Mouse (Mus musculus) heart, adult 18-20 months (tissue): ENCODE results near the gene Plpp7. TPM values are rescaled to one million over a fixed set of nuclear protein-coding genes. Genes with fewer than 3 reads are reported as not detected.

Experiments
- DNase-seq, 2 experiments: peaks; one replicate each; pipeline ENCODE4 v3.0.0; 2021 to 2022; ENCODE audit warnings: mixed read lengths in 1 of 2
- total RNA-seq, 2 experiments: library from RNA; stranded (reverse); gene quantifications; 2 replicates each; pipeline ENCODE4 v1.2.3; 2021

The Plpp7 gene
- total RNA-seq, 2 experiments from 2014 or later = 27.3 to 38.3 TPM

- no peak for DNase-seq
These were observed 7.6 kb downstream of the Plpp7 start for GRCm38 (mm10) chr2:32102944-32103343.

GRCm38 (mm10) chr2:32103557-32103956 is 8.2 kb downstream of the Plpp7 start:
- no peak for DNase-seq

- DNase-seq = no peak
These were observed 8.8 kb downstream of the Plpp7 start for GRCm38 (mm10) chr2:32104122-32104521.

- DNase-seq = peak; percentile 44 to 46
These were observed 10.0 kb downstream of the Plpp7 start for GRCm38 (mm10) chr2:32105117-32105913.

- no peak for DNase-seq
These were observed 10.6 kb downstream of the Plpp7 start for GRCm38 (mm10) chr2:32105930-32106329.

GRCm38 (mm10) chr2:32111268-32111667 is 15.9 kb downstream of the Plpp7 start:
- DNase-seq = no peak

DNA sequence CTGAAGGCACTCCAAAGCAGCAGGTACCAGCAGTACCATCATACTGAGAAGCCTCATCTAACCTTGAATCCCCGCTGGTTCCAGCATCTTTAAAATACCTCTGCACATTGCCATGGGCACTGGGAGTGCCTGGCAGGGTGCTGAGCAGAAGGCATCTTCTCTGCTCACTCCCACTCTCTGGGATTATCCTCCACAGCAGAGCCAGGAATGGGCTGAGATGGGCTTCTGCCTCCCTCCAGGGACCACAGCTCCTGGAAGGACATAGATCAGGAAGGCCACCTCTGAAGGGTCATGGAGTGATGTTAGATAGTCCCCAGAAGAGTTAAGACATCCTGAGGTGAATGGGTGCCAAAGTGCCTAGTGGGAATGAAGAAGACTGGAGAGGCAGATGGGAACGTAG is 17.2 kb downstream of the Plpp7 start:
- DNase-seq = no peak

DNA sequence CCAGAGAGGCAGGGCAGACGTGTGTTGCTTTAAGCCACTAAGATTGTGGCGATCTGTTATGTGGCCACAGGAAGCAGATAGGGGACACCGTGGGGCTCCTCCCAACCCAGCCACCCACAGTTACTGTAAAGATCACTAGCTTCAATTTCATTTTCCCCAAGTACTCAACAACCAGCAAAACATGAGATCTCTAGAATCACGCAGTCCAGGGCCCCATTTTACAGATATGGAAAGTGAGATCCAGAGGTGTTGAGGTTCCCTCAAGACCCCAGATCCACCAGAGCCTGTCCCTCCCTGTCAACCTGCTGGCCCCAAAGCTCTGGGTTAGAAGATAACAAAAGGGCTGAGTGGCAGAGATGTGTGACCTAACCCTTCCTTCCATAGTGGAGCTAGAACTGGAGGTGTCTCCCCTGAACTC is 20.5 kb downstream of the Plpp7 start:
- no peak for DNase-seq

DNA sequence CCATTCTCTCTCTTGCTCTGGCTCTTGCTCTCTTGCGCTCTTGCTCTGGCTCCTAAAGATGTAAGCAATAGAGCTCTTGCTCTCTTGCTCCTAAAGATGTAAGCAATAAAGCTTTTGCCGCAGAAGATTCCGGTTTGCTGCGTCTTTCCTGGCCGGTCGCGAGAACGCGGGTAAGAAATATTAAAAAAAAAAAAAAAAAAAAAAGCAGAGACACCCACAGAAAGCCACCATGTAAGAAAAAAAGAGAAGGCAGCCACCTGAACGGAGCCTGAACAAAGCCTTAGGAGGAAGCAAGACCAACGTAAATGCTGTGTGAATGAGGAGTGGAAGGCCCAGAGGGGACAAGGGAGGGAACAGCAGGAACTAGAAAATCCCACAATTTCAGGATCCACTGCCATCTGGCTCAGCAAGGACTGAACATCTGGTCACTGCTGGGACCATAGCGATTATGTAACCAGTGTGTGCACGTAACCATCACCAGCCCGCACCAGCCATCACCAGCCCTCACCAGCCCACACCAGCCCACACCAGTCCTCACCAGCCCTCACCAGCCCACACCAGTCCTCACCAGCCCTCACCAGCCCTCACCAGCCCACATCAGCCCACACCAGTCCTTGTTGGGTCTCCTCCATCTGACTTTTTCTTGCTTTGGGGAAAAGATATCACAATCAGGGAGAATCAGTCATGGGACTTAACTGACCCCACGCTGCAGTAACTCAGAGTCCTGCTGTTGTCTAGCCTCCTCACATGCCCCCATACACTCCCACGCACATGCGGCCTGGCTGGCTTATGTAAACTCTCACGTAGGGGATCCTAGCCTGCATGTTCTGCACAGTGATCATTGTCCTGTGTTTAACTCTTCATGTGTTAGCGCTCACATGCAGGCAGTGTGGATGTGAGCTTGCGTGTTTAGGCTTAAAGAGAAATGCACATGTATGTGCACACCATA is 24.7 kb downstream of the Plpp7 start:
- peak; percentile 80 to 81 for DNase-seq

- DNase-seq = peak in 1 of 2 experiments; percentile 72
These were observed 25.8 kb downstream of the Plpp7 start for GRCm38 (mm10) chr2:32121150-32121549.

GRCm38 (mm10) chr2:32121785-32122184 is 26.5 kb downstream of the Plpp7 start:
- DNase-seq = no peak

- DNase-seq = peak in 1 of 2 experiments; percentile 45
These were observed 32.6 kb downstream of the Plpp7 start for GRCm38 (mm10) chr2:32127653-32128535.

DNA sequence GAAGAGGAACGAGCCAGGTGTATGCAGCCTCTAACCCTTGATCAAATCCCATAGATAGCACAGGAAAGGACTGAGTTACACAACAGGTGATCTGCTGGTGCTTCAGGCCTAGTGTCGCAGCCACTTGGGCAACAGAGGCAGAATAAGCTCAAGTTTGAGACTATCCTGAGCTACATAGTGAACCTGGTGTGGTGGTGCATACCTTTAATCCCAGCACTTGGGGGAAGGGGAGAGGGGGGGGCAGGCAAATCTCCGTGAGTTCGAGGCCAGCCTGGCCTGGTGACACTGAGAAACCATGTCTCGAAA is 33.2 kb downstream of the Plpp7 start:
- no peak for DNase-seq

GRCm38 (mm10) chr2:32129383-32130074 is 34.2 kb downstream of the Plpp7 start:
- peak; percentile 79 to 86 for DNase-seq

DNA sequence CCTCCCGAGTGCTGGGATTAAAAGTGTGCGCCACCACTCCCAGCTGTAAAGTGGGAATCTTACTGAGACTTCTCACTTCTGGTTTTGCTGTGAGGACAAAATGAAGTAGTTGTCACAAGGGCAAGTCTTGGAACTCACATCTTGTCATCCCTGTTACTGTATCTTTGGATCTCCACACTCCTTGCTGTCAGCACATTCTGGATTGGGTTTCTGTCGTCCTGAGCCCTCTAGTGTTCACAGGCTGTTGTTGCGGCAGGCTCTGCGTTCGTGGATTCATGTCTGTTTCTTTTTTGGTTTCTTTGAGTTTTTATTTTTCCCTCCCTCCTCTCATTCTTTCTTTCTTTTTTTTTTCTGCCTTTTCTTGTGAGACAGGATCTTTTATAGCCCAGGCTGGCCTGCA is 35.1 kb downstream of the Plpp7 start:
- peak; percentile 65 to 75 for DNase-seq

GRCm38 (mm10) chr2:32131205-32131834 is 36.0 kb downstream of the Plpp7 start:
- peak in 1 of 2 experiments; percentile 24 for DNase-seq

GRCm38 (mm10) chr2:32131866-32132566 is 36.7 kb downstream of the Plpp7 start:
- DNase-seq = no peak

DNA sequence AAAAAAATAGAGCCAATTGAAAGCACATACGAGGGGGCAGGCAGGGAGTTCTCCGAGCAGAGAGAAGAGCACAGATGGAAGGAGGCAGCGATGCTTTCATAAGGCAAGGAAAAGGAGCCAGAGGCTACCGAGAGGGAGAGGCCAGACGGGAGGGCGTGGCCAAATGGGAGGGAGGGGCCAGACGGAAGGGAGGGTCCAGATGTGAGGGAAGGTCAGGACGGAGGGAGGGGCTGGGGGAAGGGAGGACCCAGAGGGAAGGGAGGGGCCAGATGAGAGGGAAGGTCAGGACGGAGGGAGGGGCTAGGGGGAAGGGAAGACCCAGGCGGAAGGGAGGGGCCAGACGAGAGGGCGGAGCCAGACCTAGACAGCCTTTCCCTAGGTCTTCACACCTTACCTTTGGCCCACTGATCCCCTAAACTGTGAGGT is 37.3 kb downstream of the Plpp7 start:
- DNase-seq = peak; percentile 63 to 66

GRCm38 (mm10) chr2:32134039-32134438 is 38.7 kb downstream of the Plpp7 start:
- peak; percentile 83 to 95 for DNase-seq

DNA sequence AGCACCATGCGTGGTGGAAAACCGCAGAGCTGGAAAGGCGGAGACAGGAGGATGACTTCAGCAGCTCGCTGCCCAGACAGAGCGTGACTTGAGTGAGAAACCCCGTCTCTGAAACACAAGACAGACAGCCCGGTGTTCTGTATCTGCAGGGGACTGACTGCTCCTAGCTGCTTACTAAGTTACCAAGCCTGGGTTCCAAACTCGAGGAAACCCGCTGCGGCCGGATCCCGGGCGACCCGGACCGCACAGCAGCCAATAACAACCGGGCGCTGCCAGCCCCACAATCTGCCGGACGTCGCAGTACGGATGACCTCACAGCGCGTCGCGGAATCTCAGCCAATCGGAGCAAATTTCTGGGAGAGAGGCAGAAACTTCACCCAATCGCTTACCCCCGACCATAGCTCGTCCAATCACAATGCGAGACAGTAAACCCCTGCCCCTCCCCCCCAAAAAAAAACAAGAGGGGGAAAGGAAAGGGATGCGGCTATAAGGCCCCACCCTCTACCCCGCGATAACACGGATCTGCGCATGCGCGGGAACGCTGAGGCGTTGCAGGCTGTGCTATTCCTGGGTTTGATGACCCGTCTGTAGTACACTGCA is 42.4 kb downstream of the Plpp7 start:
- DNase-seq = peak; percentile 97 to 98
